Mouse (Mus musculus) embryonic facial prominence, embryonic 11.5 days (tissue): ENCODE results near the gene Olfr1217. TPM values are rescaled to one million over a fixed set of nuclear protein-coding genes. Genes with fewer than 3 reads are reported as not detected.

Experiments
- polyA plus RNA-seq: library from polyadenylated mRNA; unstranded; fragments of >200 nt; fragmentation: Nextera tagmentation; extraction: Ambion mirVana; gene quantifications from 2 replicates; pipeline ENCODE4 v1.2.1, GENCODE M21; 2014

Olfr1217 gene
- polyA plus RNA-seq, 1 experiment from 2014 or later = not detected

Other genes starting within 250 kb of the Olfr1217 start
- not detected in 2 replicates for gene Olfr1201, start 239.0 kb downstream of the Olfr1217 start, polyA plus RNA-seq
- gene Olfr1202, start 217.6 kb downstream of the Olfr1217 start, polyA plus RNA-seq = not detected in 2 replicates
- not detected in 2 replicates for gene Olfr1205, start 202.3 kb downstream of the Olfr1217 start, polyA plus RNA-seq
- not detected in 2 replicates for gene Olfr1204, start 182.8 kb downstream of the Olfr1217 start, polyA plus RNA-seq
- not detected in 2 replicates for gene Olfr1206, start 168.8 kb downstream of the Olfr1217 start, polyA plus RNA-seq
- gene Olfr1208, start 129.8 kb downstream of the Olfr1217 start, polyA plus RNA-seq = not detected in 2 replicates
- gene Olfr1209, start 116.9 kb downstream of the Olfr1217 start, polyA plus RNA-seq = not detected in 2 replicates
- gene Olfr1211, start 94.0 kb downstream of the Olfr1217 start, polyA plus RNA-seq = not detected in 2 replicates
- not detected in 2 replicates for gene Olfr1212, start 78.1 kb downstream of the Olfr1217 start, polyA plus RNA-seq
- not detected in 2 replicates for gene Gm13762, start 51.8 kb downstream of the Olfr1217 start, polyA plus RNA-seq
- not detected in 2 replicates for gene Olfr1214, start 39.4 kb downstream of the Olfr1217 start, polyA plus RNA-seq
- not detected in 2 replicates for gene Olfr1215, start 25.1 kb downstream of the Olfr1217 start, polyA plus RNA-seq
- not detected in 2 replicates for gene Olfr1216, start 13.7 kb downstream of the Olfr1217 start, polyA plus RNA-seq
- not detected in 2 replicates for gene Olfr1218, start 29.1 kb upstream of the Olfr1217 start, polyA plus RNA-seq
- gene Olfr1219, start 51.4 kb upstream of the Olfr1217 start, polyA plus RNA-seq = not detected in 2 replicates
- not detected in 2 replicates for gene Olfr1220, start 74.8 kb upstream of the Olfr1217 start, polyA plus RNA-seq
- gene Olfr1221, start 85.2 kb upstream of the Olfr1217 start, polyA plus RNA-seq = not detected in 2 replicates
- gene Olfr1222, start 101.0 kb upstream of the Olfr1217 start, polyA plus RNA-seq = not detected in 2 replicates
- gene Olfr1223, start 119.5 kb upstream of the Olfr1217 start, polyA plus RNA-seq = not detected in 2 replicates
- not detected in 2 replicates for gene Olfr1224-ps1, start 132.0 kb upstream of the Olfr1217 start, polyA plus RNA-seq
- not detected in 2 replicates for gene Olfr1225, start 142.6 kb upstream of the Olfr1217 start, polyA plus RNA-seq
- not detected in 2 replicates for gene Olfr1226, start 168.0 kb upstream of the Olfr1217 start, polyA plus RNA-seq
- gene Olfr1228, start 222.0 kb upstream of the Olfr1217 start, polyA plus RNA-seq = not detected in 2 replicates